Mouse (Mus musculus): ENCODE results near the gene Klhl20.
"Not testable (repeated sequence)": the region's sequence is repeated elsewhere in the genome, so short reads cannot be mapped to it uniquely, and the experiment has no call there.

The Klhl20 gene

DNA sequence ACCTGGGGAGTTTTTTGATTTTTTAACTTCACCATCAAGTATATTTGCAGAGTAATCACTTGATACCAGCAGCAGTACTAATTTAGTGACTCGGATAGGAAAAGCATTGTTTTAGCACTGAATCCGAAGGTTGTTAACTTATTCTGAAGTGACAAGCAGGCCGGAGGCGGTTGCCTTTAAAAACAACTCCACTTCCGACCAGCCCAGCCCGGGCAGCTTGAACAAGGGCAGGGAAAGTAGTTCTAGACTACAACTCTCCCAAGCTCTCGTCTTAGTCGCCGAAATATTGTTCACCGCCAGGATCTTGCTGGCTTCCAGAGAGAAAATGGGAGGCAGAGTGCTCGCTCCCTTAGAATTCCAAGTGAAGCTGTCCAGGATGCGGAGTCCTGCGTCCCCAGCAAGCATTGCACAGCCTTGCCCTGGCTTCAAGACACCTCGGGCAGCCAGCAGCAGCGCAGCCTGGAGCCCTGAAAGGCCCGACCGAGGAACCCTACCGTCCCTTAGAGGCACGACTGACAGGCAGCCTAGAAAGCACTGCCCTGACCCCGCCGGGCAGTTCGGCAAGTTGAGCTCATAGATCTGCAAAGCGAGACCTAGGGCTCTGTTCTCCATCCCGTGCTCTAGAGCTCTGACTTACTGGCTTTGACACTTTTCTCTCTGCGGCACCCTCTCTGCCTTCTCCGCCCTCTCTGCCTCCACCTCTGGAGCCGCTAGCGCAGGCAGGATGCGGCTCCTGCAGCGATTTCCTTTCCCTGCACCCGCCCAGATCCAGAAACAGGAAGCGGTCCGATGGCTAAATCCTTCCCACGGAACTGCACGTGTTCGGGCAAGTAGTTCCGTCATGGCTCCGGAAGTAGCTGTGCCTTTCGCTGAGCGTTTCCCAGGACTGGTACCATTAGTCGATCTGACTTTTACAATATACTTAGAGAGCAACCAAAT is at the start of gene Klhl20:
Gene Klhl20 (minus strand): TSS at position 786 of the 939 bp plus-strand sequence.
- peak; percentile 96 for DNase-seq (ENCODE audit: low read depth)

DNA sequence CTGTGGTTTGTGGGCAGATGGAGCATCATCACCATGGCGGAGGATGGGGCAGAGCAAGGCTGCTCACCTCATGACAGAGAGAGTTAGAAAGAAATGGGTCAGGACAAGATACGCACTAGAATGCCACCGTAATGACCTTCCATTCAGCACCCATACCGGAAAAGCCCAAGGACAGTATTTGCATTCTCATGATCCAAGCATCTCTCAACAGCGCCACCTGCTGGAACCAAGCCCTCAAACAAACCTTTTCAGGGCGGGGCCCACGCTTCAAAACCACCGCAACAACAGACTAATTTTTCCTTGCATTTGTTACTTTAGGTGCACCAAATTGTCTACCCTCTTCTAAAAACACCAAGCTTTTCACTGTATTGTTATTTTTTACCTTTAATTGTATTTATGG is 49.4 kb upstream of the Klhl20 start:
- DNase-seq (ENCODE audit: low read depth), result peak; percentile 81

DNA sequence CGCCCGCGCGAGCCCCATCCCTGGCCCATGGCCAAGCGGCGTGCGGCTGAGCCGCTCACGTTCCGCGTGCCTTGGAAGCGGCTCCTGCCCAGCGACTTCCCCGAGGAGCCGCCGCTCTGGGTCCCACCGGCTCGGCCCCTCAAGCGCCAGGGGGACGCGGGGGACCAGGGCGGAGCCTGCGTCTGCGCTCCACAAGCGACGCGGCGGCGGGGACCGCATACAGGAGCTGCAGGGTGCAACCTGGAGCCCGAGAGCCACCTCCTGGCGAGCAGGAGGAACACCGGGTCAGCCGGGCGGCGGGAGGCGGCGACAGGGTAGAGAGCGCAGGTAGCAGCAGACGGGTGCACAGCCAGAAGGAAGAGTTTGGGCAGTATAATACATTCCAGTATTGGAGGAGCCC is 39.3 kb upstream of the Klhl20 start:
- DNase-seq (ENCODE audit: low read depth), result no peak

DNA sequence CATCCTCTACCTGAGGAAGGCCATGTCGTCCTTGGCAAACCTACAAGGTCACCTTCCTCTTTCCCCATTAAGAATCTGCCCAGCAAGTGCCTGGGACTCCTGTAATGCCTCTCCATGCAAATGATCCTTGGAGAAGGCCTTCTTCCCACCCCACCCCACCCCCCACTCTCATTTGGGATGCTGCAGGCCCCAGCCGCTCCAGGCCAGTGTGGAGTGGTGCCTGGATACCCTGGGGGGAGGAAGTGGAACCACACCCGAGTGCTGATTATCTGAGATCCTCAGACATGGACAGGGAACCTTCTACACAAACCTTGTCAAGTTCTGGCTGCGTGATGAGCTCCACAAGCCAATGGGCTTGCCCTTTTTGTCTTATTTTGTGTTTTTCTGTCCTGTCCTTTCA is 29.0 kb upstream of the Klhl20 start:
- no peak for DNase-seq (ENCODE audit: low read depth)

DNA sequence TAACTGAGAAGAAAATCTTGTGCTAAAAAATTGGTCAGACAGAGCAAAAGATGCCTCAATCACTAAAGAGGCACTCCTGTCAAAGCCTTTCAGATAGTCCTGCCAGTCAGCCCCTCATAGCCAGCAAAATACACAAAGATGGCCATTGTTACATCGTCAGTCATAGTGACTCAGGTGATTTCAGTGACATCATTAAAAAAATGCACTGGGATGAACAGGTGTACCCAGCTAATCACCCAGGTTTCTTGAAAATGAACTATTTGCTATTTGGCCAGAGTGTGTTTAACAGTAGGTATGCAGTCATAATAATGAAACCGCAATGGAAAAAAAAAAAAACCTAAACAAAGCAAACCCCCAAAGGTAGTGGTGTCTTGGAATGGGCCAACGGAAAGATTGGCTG is 27.9 kb upstream of the Klhl20 start, which contains the start of gene Tex50:
Gene Tex50 (minus strand): TSS at position 101 of the 400 bp plus-strand sequence.
- DNase-seq (ENCODE audit: low read depth), result no peak

DNA sequence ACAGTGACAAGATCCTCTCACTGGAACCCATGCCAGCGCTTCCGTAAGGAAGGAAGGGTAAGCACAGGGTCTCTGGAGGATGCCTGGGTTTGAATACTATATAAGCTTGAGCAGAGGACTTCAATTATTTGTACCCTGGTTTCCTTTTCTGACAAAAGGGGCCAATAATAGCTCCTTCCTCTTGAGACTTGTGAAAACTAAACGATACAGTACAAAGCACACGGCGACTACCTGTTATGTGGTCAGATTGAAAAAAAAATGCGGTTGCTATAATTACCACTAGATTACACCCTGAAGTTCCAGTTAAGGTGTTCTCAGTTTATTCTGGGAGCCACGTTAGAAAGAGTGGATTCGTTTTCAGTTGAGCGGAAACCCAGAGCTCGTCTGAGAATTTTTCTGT is 25.2 kb upstream of the Klhl20 start:
- no peak for DNase-seq (ENCODE audit: low read depth)

DNA sequence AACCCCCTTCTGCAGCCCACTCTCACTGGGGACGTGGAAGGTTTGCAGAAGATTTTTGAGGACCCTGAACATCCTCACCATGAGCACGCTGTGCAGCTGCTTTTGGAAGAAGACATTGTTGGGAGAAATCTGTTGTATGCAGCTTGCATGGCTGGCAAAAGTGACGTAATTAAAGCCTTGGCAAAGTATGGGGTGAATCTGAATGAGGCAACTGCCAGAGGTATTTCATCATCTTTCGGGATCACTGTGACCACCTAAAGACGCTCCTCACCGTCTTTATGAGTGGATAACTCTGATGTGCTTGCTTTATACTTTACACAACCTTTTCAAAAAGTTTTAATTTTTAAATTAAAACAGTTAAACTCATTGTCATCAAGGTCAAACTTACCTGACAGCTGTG is 19.8 kb upstream of the Klhl20 start:
- DNase-seq (ENCODE audit: low read depth), result peak; percentile 26

DNA sequence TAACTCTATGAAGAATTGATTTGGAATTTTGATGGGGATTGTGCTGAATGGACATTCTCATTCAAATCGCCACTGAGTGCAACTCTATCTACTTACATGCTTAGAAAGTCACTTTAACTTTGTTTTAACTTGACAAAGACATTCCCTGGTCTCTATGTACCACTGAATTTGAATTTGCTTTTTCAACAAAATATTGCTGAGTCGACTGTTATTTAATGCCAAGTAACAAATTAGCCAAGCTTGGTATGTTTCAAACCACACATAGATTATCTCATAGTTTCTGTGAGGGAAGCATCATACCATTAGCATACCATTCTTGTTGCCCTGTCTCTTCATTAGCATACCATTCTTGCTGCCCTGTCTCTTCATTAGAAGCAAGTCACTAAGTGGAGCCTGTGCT is 16.6 kb upstream of the Klhl20 start:
- no peak for DNase-seq (ENCODE audit: low read depth)

DNA sequence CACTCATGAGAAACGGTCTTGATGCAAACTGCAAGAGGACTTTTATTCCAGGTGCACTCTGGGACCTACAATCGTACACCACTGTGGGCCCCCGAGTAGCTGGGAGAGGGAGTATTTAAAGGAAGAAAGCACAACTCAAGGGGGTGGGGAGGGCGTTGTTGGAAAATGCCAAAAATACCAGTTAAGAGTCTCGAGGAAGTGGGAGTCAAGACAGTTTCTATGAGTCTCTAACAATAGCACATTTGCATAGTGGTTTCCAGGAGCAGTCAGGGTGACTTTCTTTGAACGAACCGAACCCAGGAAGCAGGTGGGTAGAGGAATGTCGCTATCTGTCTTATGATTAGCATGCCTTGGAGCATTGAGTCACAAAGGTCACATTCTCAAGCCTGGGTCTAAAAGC is 14.3 kb upstream of the Klhl20 start:
- DNase-seq (ENCODE audit: low read depth), result not testable (repeated sequence)

DNA sequence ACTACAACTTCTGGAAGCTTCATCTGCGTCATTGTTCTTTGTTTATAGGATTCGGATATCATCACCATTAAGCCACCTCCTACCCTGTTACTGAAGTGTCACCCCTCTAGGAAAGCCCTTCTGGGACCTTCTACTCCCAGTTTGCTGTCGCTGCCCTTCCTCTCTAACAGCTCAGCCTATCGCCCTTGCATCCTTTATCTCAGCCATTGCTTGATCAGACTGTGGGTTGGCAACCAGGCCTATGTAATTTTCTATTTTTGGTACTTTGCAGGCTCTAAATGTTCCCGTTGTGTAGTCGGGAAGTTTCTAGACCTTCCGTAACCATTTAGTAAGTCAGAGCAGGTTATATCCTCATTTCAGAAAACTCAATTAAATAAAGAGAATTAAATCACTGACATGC is 11.9 kb upstream of the Klhl20 start:
- no peak for DNase-seq (ENCODE audit: low read depth)

DNA sequence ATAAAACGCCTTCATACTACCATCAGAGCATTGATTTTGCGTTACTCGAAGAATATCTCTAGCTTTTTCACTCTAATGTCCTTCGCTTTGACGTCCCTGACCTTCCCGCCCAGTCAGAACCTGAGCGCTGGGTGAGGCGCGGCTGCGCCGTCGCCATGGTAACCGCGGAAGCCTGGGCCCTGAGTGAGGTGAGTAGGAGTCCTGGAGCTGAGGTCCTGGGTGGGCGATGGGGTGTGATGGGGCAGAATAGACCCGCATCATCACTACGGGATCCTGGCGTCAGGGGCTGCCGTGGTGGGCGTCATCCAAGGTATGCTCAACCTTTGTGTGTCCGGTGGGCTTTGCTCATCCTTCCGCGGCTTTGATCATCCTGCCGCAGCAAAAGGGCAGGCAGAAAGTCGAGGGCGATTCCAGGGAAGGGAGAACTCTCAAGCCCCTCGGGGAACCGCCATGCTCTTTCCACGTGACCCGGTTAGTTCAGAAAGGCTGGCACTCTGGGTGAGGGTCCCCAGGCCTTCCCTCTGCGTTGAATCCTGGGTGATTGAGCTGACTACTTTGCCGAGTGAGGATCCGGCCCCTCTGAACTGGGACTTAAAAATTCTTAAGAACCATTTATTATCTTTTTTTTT is 11.3 kb upstream of the Klhl20 start, which contains the start of gene Ankrd45:
Gene Ankrd45 (plus strand): TSS at position 161 of the 629 bp plus-strand sequence.
- no peak for DNase-seq (ENCODE audit: low read depth)

DNA sequence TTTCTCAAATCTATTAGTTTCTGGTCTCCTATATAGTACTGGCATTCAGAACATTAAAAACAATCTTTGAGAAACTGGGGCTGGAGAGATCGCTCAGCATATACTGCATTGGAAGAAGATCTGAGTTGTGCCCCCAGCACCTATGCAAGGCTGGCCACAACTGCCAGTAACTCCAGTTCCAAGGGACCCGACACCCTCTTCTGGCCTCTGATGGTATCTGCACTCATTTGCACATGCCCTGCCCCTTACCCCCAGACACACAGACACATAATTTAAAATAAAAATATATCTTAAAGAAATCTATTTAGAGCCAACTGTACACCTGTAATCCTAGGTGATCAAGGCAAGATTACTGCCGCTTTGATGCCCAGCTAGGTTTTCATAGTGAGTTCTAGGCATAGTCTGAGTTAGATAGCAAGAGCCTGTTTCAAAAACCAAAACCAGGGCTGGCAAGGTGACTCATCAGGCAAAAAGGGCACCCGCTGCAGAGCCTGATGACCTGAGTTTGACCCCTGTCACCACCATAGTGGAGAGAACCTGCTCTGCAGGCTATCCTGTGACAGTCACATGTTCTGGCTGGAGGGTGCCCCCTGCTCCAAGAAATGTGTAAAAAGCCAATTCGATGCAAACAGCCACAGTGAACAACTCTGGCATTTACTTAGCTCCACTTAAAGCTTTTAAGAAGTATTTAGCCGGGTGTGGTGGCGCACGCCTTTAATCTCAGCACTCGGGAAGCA is 8.9 kb upstream of the Klhl20 start:
- DNase-seq (ENCODE audit: low read depth), result peak; percentile 67

DNA sequence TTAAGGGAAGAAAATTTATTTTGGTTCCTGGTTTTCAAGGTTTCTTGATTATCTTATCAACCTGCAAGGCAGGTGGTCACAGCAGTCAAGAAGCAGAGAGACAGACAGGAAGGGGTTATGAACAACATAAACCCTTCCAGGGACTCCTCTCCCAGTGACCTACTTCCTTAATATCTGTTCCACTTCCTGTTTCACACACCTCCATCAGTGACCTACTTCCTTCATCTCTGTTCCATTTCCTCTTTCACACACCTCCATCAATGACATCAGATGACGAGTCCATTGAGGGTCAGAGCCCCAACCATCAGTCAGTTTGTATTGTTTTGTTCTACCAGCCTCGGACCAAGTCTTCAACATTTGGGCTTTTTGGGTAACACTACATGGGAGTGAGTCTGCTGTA is 8.2 kb upstream of the Klhl20 start:
- DNase-seq (ENCODE audit: low read depth), result no peak

DNA sequence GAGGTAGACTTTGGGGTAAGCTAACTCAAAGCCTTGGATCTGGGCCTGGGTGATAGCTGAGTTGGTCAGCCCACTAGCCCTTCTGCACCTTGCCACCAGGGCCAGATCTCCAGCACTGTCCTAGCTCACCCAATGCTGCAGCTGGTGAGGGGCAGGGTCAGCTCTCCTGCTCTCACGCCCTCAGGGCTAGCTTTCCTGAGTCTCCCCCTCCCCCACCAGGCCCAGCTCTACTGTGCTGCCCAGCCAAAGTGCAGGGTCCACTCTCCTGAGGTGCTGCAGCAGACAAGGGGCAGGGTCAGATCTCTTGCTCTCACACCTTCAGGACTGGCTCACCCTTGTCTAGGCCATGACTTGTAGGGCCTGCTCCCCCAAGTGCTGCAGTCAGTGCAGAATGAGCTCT is 4.8 kb downstream of the Klhl20 start:
- DNase-seq (ENCODE audit: low read depth), result no peak

DNA sequence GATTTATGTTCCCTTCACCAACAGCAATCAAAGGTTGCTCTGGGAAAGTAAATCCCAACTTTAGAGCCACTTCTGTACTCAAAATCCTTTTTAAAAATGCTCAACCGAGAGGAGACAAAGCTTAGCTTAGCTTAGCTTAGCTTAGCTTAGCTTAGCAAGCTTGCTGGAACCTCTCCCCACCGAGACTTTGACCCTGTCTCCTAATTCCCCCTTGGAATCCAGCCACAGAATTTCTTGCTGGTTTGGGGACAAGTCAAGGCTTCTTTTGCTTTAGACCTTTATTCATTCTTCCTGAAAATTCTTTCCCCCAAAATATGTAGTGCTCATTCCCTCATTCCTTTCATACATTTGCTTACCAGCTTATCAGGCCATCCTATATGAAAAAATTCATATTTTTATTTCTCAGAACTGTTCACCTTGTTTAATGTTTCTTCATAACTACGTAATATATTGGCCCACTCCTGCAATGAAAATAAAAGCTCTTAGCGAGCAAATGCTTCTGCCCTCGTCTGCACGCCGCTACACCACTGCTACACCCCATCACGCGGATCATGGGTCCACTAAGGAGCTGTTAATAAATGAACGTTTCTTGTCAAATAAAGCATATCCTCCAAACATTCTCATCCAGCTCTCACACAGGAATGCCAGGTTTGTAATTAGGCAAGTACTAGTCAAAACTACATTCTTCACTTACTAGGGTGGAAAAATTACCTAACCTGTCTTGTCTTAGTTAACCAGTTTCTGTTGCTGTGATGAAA is 8.5 kb downstream of the Klhl20 start:
- DNase-seq (ENCODE audit: low read depth), result no peak

DNA sequence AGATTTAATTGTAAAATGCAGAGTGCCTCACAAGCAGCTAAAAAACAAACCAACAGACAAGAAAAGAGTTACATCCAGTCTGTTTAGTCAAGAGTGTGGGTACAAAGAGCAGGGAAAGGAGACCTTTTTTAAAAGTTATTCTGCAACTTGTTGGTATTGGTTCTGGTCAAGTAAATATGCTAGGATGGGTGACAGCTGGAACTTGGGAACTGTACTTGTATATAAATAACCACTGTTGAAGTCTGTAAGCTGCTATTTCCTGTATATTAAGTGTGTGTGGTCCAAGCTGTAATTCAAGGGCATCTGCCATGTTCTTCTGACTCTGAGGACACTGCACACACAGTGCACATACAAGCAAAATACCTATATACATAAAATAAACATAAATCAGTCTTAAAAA is 16.7 kb downstream of the Klhl20 start:
- DNase-seq (ENCODE audit: low read depth), result no peak

DNA sequence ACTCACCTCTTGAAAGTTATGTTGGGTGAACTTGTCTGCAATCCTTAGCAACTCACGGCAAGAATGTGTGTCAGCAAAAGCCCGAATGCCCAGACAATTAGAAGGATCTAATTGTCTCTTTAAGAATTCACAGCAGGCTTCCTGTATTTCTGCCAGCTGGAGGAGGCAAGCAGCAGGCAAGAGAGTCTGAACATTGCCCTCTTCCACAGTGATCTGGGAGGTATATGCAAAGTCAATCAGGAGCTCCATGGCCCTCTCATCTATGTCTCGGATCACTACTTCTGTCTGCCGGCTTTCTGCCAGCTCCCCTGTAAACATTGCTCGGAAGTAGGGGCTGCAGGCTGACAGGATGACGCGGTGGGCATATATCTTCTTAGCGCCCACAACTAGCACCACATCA is 22.1 kb downstream of the Klhl20 start:
- no peak for DNase-seq (ENCODE audit: low read depth)

DNA sequence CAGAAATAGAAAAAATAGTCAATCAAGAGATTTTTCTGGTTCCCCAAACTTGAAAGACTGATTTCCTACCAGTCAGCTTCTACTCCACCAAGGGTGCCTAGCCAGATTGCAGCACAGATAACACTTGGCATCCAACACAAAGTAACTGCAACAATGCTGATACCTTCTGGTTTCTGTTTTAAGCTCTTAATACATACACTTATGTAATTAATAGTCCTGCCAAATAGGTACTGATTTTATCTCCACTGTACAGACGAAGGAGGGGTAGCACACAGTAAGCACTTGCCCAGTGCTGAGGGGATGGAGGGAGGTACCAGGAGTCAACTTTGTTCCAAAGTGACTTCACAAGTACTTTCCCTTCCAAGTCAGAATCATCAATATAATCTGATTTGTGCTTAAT is 27.5 kb downstream of the Klhl20 start:
- DNase-seq (ENCODE audit: low read depth), result no peak

DNA sequence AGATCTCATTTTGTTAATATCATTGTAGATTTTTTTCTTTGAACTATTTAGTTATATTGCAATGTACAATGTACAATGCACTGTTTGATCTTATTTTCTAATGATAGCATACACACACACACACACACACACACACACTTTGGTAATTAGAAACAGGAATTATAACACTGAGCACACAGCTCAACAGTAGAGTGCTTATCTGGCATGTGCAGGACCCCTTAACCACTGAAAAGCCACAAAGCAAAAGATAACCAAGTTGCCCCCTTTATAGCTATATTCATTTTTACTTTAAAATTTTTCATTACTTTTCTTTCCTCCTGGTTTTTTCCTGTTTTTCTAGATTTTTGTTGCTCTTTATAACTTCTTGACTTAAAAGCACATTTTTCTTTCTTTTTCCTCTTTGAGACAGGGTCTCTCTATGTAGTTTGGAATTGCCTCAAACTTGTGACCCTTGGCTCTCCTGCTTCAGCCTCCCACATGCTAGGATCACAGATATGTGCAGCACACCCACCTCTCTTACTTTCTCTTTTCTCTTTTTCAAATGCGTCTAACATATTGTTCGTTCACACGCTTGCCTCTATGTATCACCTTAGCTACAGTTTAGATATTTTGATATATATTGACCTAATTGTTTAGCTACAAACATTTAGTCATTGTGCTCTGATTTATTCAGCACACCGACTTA is 31.4 kb downstream of the Klhl20 start:
- no peak for DNase-seq (ENCODE audit: low read depth)

DNA sequence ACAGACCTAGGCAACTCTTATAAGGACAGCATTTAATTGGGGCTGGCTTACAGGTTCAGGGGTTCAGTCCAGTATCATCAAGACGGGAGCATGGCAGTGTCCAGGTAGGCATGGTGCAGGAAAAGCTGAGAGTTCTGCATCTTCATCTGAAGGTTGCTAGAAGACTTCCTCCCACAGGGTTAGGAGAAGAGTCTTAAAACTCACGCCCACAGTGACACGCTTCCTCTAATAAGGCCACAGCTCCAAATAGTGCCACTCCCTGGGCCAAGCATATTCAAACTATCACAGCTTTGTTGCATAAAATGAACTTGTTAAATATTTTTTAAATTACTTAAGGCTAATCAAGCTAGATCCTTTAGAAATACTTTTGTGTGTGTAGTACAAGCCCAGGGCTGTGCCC is 54.1 kb downstream of the Klhl20 start:
- DNase-seq (ENCODE audit: low read depth), result peak; percentile 19

DNA sequence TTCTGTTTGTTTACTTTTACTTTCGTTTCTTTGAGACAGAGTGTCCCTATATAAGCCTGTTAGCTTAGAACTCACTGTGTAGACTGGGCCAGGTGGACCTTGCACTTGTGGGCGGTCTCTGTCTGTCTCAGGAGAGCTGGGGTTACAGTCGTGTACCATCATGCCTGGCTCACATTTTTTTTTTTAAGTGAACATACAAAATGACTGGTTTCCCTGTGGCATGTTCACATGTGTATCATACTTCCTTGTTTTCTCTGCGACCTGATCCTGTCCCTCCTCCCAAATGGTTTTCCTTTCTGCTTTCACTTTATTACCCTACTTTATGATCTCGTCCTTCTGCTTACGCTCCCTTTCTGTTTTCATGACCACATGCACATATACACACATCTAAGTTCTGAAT is 55.1 kb downstream of the Klhl20 start:
- DNase-seq (ENCODE audit: low read depth), result peak; percentile 31
